Mouse (Mus musculus) cerebellum, adult 2 months (tissue): ENCODE results near the gene H2-Eb2.

Experiments
- CTCF ChIP-seq: fragments of 200-500 bp; IDR thresholded peaks from 2 replicates; pipeline ENCODE4 v1.5.1; 2011; ENCODE audit warnings: low read depth, mild to moderate bottlenecking, control low read depth, low read length, moderate library complexity, borderline replicate concordance; ENCODE audit not compliant: insufficient read depth
- POLR2A ChIP-seq: fragments of 200-500 bp; IDR thresholded peaks from 2 replicates; pipeline ENCODE4 v1.6.1; 2011; ENCODE audit warnings: low read length, control low read depth, borderline replicate concordance; ENCODE audit not compliant: insufficient read depth

DNA sequence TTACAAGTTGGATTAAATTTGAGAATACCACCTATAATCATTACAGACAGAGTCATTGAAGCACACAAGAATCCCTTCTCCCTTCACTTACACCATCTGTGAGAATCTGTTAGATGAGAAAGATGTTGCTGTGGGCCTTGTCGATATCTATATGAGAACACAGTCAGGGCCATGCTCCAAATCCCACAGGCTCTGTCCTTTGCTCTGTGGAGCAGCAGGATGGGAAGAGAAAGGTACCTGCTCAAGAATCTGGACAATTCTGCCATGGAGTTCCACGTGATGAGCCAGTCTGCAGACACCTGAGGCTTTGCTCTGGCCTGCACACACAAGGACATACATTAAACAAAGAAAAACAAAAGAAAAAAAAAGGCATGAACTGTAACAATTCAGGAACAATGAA lies 8.8 kb upstream of the H2-Eb2 start:
- no peak for TF ChIP-seq CTCF
- TF ChIP-seq POLR2A = no peak
